Mouse (Mus musculus): ENCODE measurements at regions not wholly inside any gene's neighbourhood (a gene's known extent, or its start where the extent isn't known, plus 50 kb on each side); places are given as distances from the start of the nearest gene placed in this dataset.
A peak's percentile ranks its signal among the peaks of the same experiment; 100 is the strongest.

GRCm38 (mm10) chr13:40652916-40653315, 85.3 kb downstream of the Tfap2a start:
- DNase-seq (ENCODE audit: extremely low spot score in 1 of 2, low spot score in 1 of 2): no peak

- peak; percentile 67 to 87 for DNase-seq (ENCODE audit: extremely low spot score in 1 of 2, low spot score in 1 of 2)
Observed at GRCm38 (mm10) chr13:40651056-40651455, 87.1 kb downstream of the Tfap2a start.

GRCm38 (mm10) chr13:40650036-40650709, 88.0 kb downstream of the Tfap2a start:
- no peak for DNase-seq (ENCODE audit: extremely low spot score in 1 of 2, low spot score in 1 of 2)

- no peak for DNase-seq (ENCODE audit: extremely low spot score in 1 of 2, low spot score in 1 of 2)
Observed at GRCm38 (mm10) chr13:40649096-40650035, 88.8 kb downstream of the Tfap2a start.

GRCm38 (mm10) chr13:40646131-40646530, 92.0 kb downstream of the Tfap2a start:
- DNase-seq (ENCODE audit: extremely low spot score in 1 of 2, low spot score in 1 of 2): no peak

GRCm38 (mm10) chr13:40645646-40646045, 92.5 kb downstream of the Tfap2a start:
- DNase-seq (ENCODE audit: extremely low spot score in 1 of 2, low spot score in 1 of 2): no peak

- DNase-seq (ENCODE audit: extremely low spot score in 1 of 2, low spot score in 1 of 2): no peak
Observed at GRCm38 (mm10) chr13:40642931-40643330, 95.2 kb downstream of the Tfap2a start.

GRCm38 (mm10) chr13:40637269-40637668, 100.9 kb downstream of the Tfap2a start:
- DNase-seq (ENCODE audit: extremely low spot score in 1 of 2, low spot score in 1 of 2): no peak

GRCm38 (mm10) chr13:40617881-40618280, 120.3 kb downstream of the Tfap2a start:
- DNase-seq (ENCODE audit: extremely low spot score in 1 of 2, low spot score in 1 of 2): no peak

GRCm38 (mm10) chr13:40608526-40608925, 129.7 kb downstream of the Tfap2a start:
- no peak for DNase-seq (ENCODE audit: extremely low spot score in 1 of 2, low spot score in 1 of 2)

GRCm38 (mm10) chr13:40606405-40607271, 131.5 kb downstream of the Tfap2a start:
- DNase-seq (ENCODE audit: extremely low spot score in 1 of 2, low spot score in 1 of 2): peak; percentile 4 to 48

- no peak for DNase-seq (ENCODE audit: extremely low spot score in 1 of 2, low spot score in 1 of 2)
Observed at GRCm38 (mm10) chr13:40605686-40606404, 132.3 kb downstream of the Tfap2a start.

- DNase-seq (ENCODE audit: extremely low spot score in 1 of 2, low spot score in 1 of 2): no peak
Observed at GRCm38 (mm10) chr13:40574981-40575745, 163.0 kb downstream of the Tfap2a start.

GRCm38 (mm10) chr13:40569461-40569860, 168.7 kb downstream of the Tfap2a start:
- no peak for DNase-seq (ENCODE audit: extremely low spot score in 1 of 2, low spot score in 1 of 2)

GRCm38 (mm10) chr13:40567821-40568220, 170.4 kb downstream of the Tfap2a start:
- DNase-seq (ENCODE audit: extremely low spot score in 1 of 2, low spot score in 1 of 2): no peak

GRCm38 (mm10) chr13:40564351-40564750, 173.8 kb downstream of the Tfap2a start:
- no peak for DNase-seq (ENCODE audit: extremely low spot score in 1 of 2, low spot score in 1 of 2)

GRCm38 (mm10) chr13:40554368-40554767, 183.8 kb downstream of the Tfap2a start:
- no peak for DNase-seq (ENCODE audit: extremely low spot score in 1 of 2, low spot score in 1 of 2)

- DNase-seq (ENCODE audit: extremely low spot score in 1 of 2, low spot score in 1 of 2): no peak
Observed at GRCm38 (mm10) chr13:40525501-40525900, 164.3 kb upstream of the Ofcc1 start.

- no peak for DNase-seq (ENCODE audit: extremely low spot score in 1 of 2, low spot score in 1 of 2)
Observed at GRCm38 (mm10) chr13:40523115-40523514, 161.9 kb upstream of the Ofcc1 start.
